Mouse (Mus musculus): ENCODE measurements at regions not wholly inside any gene's neighbourhood (a gene's known extent, or its start where the extent isn't known, plus 50 kb on each side); places are given as distances from the start of the nearest gene placed in this dataset.
"Not testable (repeated sequence)": the region's sequence is repeated elsewhere in the genome, so short reads cannot be mapped to it uniquely, and the experiment has no call there.

DNA sequence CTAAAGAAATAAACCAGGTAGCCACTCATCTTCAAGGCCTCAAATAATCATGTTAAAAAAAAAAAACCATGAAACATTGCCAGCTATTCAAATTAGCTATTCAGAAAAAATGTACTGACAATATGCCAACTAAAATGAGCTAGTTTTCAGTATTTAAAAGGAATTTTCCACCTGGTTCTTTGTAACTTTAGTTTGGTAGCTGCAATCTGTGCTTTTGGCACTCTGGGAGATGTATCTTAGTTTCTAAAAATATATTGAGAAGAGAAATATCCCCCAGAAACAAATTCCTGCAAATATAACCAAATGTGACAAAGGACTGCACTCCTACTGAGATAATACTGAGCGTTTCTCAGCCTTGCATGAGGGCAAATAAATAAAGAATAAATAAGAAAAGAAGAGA, 1317.8 kb upstream of the Adam24 start:
- H3K27ac ChIP-seq = no peak overlapping the region
- DNase-seq (ENCODE audit: low spot score) = no peak
- no peaks in the 10 kb centered on the region for H3K36me3 ChIP-seq
- H3K4me1 ChIP-seq (replicated peaks) = no peaks in the 10 kb centered on the region
- H3K9me3 ChIP-seq = no peaks in the 10 kb centered on the region
- 94% methylated on average over 1 of the region's 1 CpGs for WGBS
- H3K4me3 ChIP-seq = no peak overlapping the region
- no peaks in the 10 kb centered on the region for H3K27me3 ChIP-seq (ENCODE audit: insufficient read depth, poor library complexity, severe bottlenecking)

DNA sequence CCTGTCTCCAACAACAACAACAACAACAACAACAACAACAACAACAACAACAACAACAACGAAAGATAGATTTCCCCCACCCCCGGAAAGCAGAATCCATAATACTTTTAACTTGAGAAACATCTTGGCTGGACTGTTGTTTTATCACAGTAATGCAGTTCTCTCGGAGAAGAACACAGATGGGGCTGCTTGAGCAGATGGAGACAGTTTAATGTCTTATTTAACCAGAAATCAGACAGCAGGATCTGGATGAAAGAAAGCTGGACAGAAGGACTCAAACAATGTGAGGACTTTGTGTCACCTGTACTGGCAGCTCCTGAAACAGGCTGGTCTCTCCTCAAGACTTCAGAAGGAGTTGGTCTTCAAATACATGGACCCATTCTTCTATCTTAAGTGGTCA, 1317.0 kb upstream of the Adam24 start:
- H3K4me3 ChIP-seq = no peak overlapping the region
- H3K27ac ChIP-seq = no peak overlapping the region
- H3K27me3 ChIP-seq (ENCODE audit: insufficient read depth, poor library complexity, severe bottlenecking) = no peaks in the 10 kb centered on the region
- no peaks in the 10 kb centered on the region for H3K9me3 ChIP-seq
- 88% methylated on average over 3 of the region's 3 CpGs for WGBS
- DNase-seq (ENCODE audit: low spot score) = no peak
- no peaks in the 10 kb centered on the region for H3K4me1 ChIP-seq (replicated peaks)
- no peaks in the 10 kb centered on the region for H3K36me3 ChIP-seq

DNA sequence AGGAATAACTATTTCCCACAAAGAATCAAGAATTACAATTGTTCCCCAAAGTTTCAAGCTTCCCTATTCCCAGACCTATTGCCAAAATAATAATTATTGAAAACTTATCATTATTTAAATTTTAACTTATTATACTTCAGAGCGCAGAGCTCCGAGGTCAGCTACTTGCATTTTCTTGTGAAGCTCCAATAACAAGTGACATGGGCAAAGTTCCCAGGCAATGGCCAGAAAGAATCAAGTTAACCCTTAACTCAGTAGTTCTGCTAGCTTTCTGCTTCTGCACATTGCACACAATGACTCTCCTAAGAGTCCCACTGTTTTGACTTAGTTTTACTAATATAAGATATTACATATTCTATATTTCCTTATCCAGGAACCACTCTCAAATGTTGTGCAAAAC, 1308.5 kb upstream of the Adam24 start:
- DNase-seq (ENCODE audit: low spot score) = not testable (repeated sequence)

More for the DNA sequence above, 1308.5 kb upstream of the Adam24 start:
- H3K27ac ChIP-seq; H3K4me3 ChIP-seq; H3K36me3 ChIP-seq; H3K9me3 ChIP-seq; H3K4me1 ChIP-seq (replicated peaks); H3K27me3 ChIP-seq (ENCODE audit: insufficient read depth, poor library complexity, severe bottlenecking): not testable (repeated sequence)
- 91% methylated on average over 2 of the region's 2 CpGs for WGBS

Data from hindbrain, embryonic 10.5 days (tissue).